Comparison of ENCODE assay signal across 8 mouse cellular contexts in genomic region chr3:90447123-90447494, GRCm38 (mm10). TPM values are rescaled to one million over a fixed set of nuclear protein-coding genes. Genes with fewer than 3 reads are reported as not detected.
DNase-seq lines count a peak whose midpoint lies in the region; ATAC-seq lines count a peak whose summit lies in the region.

No protein-coding gene starts in this region.

- peak overlapping the region; percentile 13; the same call in 1 of the 2 replicates for H3K4me3 ChIP-seq in embryonic facial prominence, embryonic 11.5 days (ENCODE audit: low read depth, low read length)
- no peak overlapping the region; the same call in 1 of the 2 replicates for H3K4me3 ChIP-seq in hindbrain, embryonic 14.5 days (replicated peaks; ENCODE audit: low read length)
- H3K4me3 ChIP-seq in liver, embryonic 13.5 days (replicated peaks), result no peak overlapping the region
- peak overlapping the region; percentile 29; the same call in 1 of the 2 replicates for H3K4me3 ChIP-seq in neural tube, embryonic 13.5 days

- peak overlapping the region; percentile 43 for H3K9ac ChIP-seq in embryonic facial prominence, embryonic 11.5 days (replicated peaks; ENCODE audit: low read length)
- no peak overlapping the region for H3K9ac ChIP-seq in hindbrain, embryonic 14.5 days
- no peak overlapping the region for H3K9ac ChIP-seq in liver, embryonic 13.5 days
- H3K9ac ChIP-seq in neural tube, embryonic 13.5 days, result no peak overlapping the region

- H3K9me3 ChIP-seq in embryonic facial prominence, embryonic 11.5 days (replicated peaks; ENCODE audit: control insufficient read depth, low read length), result no peaks in the 10 kb centered on the region
- no peaks in the 10 kb centered on the region for H3K9me3 ChIP-seq in hindbrain, embryonic 14.5 days (ENCODE audit: control insufficient read depth, low read length)
- no peaks in the 10 kb centered on the region for H3K9me3 ChIP-seq in liver, embryonic 13.5 days (replicated peaks)
- H3K9me3 ChIP-seq in neural tube, embryonic 13.5 days, result no peaks in the 10 kb centered on the region

- WGBS in embryonic facial prominence, embryonic 11.5 days, result 41% methylated on average over 7 of the region's 7 CpGs
- WGBS in hindbrain, embryonic 14.5 days, result 31% methylated on average over 7 of the region's 7 CpGs
- 51% methylated on average over 7 of the region's 7 CpGs for WGBS in liver, embryonic 13.5 days (ENCODE audit: insufficient replicate concordance)
- WGBS in neural tube, embryonic 13.5 days, result 31% methylated on average over 7 of the region's 7 CpGs

- 0 out of 2 replicates have a peak, but pooled peaks have one; percentile 6 for ATAC-seq in embryonic facial prominence, embryonic 11.5 days (replicated peaks; ENCODE audit: insufficient number of reproducible peaks, low FRiP score, low TSS enrichment, low read depth)
- ATAC-seq in hindbrain, embryonic 14.5 days (ENCODE audit: low FRiP score), result 0 out of 2 replicates have a peak, but pooled peaks have one; percentile 3
- ATAC-seq in liver, embryonic 13.5 days (ENCODE audit: low read depth), result no peak; the same call in 1 of the 2 replicates
- ATAC-seq in neural tube, embryonic 13.5 days (ENCODE audit: low read depth), result peak; percentile 41

- peak overlapping the region; percentile 80 for H3K27ac ChIP-seq in embryonic facial prominence, embryonic 11.5 days (replicated peaks; ENCODE audit: low read depth, low read length)
- peak overlapping the region; percentile 69 for H3K27ac ChIP-seq in hindbrain, embryonic 14.5 days
- peak overlapping the region; percentile 72 for H3K27ac ChIP-seq in liver, embryonic 13.5 days
- H3K27ac ChIP-seq in neural tube, embryonic 13.5 days (replicated peaks), result peak overlapping the region; percentile 81

- no peaks in the 10 kb centered on the region; the same call in 1 of the 2 replicates for H3K4me1 ChIP-seq in embryonic facial prominence, embryonic 11.5 days (ENCODE audit: control insufficient read depth, insufficient read depth, low read length)
- H3K4me1 ChIP-seq in hindbrain, embryonic 14.5 days (replicated peaks; ENCODE audit: control insufficient read depth, insufficient read depth, low read length), result peaks cover 14% of the 10 kb centered on the region
- peaks cover 35% of the 10 kb centered on the region for H3K4me1 ChIP-seq in liver, embryonic 13.5 days (replicated peaks)
- peaks cover 21% of the 10 kb centered on the region for H3K4me1 ChIP-seq in neural tube, embryonic 13.5 days (replicated peaks)

- H3K4me2 ChIP-seq in embryonic facial prominence, embryonic 11.5 days (ENCODE audit: low read depth, low read length), result peak overlapping the region; percentile 29
- peak overlapping the region; percentile 49 for H3K4me2 ChIP-seq in hindbrain, embryonic 14.5 days (replicated peaks)
- H3K4me2 ChIP-seq in liver, embryonic 13.5 days, result peak overlapping the region; percentile 67
- peak overlapping the region; percentile 54 for H3K4me2 ChIP-seq in neural tube, embryonic 13.5 days

- peak; percentile 56 for DNase-seq in adrenal gland, adult 8-10 months
- no peak for DNase-seq in adrenal gland, adult 18-20 months (ENCODE audit: low spot score in 2 of 2)
- no peak for DNase-seq in embryonic facial prominence, embryonic 11.5 days (ENCODE audit: low spot score)
- no peak for DNase-seq in hindbrain, embryonic 14.5 days (ENCODE audit: low spot score)
- DNase-seq in liver, embryonic 13.5 days, result no peak
- no peak for DNase-seq in cerebellum, adult 8-10 months
- DNase-seq in left cerebral cortex, adult 18-20 months (ENCODE audit: low spot score in 2 of 2), result no peak

- H3K36me3 ChIP-seq in embryonic facial prominence, embryonic 11.5 days (replicated peaks; ENCODE audit: control insufficient read depth, insufficient read depth, low read depth, low read length), result no peaks in the 10 kb centered on the region
- no peaks in the 10 kb centered on the region for H3K36me3 ChIP-seq in hindbrain, embryonic 14.5 days (replicated peaks; ENCODE audit: control insufficient read depth, insufficient read depth)
- no peaks in the 10 kb centered on the region for H3K36me3 ChIP-seq in liver, embryonic 13.5 days
- no peaks in the 10 kb centered on the region for H3K36me3 ChIP-seq in neural tube, embryonic 13.5 days

- H3K27me3 ChIP-seq in embryonic facial prominence, embryonic 11.5 days (ENCODE audit: control insufficient read depth, insufficient read depth, low read length), result no peaks in the 10 kb centered on the region
- no peaks in the 10 kb centered on the region for H3K27me3 ChIP-seq in hindbrain, embryonic 14.5 days (ENCODE audit: control insufficient read depth, insufficient read depth, low read length)
- no peaks in the 10 kb centered on the region for H3K27me3 ChIP-seq in liver, embryonic 13.5 days
- H3K27me3 ChIP-seq in neural tube, embryonic 13.5 days, result no peaks in the 10 kb centered on the region

RNA-seq across cellular contexts. Expression of gene Ints3, which starts 13.7 kb away (rescaled TPM):
- total RNA-seq in adrenal gland, adult 8-10 months (2022), result 100 to 1,000 TPM; 107 to 119 (median 110) TPM
- total RNA-seq in adrenal gland, adult 18-20 months (2021), result 10 to 100 TPM; 71.1 to 98.9 TPM
- 31.7 and 32.1 TPM in 2 replicates for polyA plus RNA-seq in embryonic facial prominence, embryonic 11.5 days (2014; fragmentation: Nextera tagmentation; extraction: Ambion mirVana)
- 32.2 and 36.0 TPM in 2 replicates for polyA plus RNA-seq in hindbrain, embryonic 14.5 days (2014; fragmentation: Nextera tagmentation; extraction: Ambion mirVana)
- polyA plus RNA-seq in liver, embryonic 13.5 days (2015; fragmentation: Nextera tagmentation; extraction: Ambion mirVana), result 10.0 and 11.7 TPM in 2 replicates
- 29.3 and 30.8 TPM in 2 replicates for polyA plus RNA-seq in neural tube, embryonic 13.5 days (2015; fragmentation: Nextera tagmentation; extraction: Ambion mirVana)
- total RNA-seq in left cerebral cortex, adult 18-20 months (2021), result 10 to 100 TPM; 63.1 to 66.1 TPM

RNA-seq across cellular contexts. Expression of gene Npr1, which starts 18.6 kb away (rescaled TPM):
- 100 to 1,000 TPM; 316 to 460 (median 368) TPM for total RNA-seq in adrenal gland, adult 8-10 months (2022)
- total RNA-seq in adrenal gland, adult 18-20 months (2021), result 100 to 1,000 TPM; 241 to 269 TPM
- polyA plus RNA-seq in embryonic facial prominence, embryonic 11.5 days (2014; fragmentation: Nextera tagmentation; extraction: Ambion mirVana), result 1.7 and 3.0 TPM in 2 replicates
- polyA plus RNA-seq in hindbrain, embryonic 14.5 days (2014; fragmentation: Nextera tagmentation; extraction: Ambion mirVana), result 2.8 and 4.0 TPM in 2 replicates
- 4.0 TPM in 2 replicates for polyA plus RNA-seq in liver, embryonic 13.5 days (2015; fragmentation: Nextera tagmentation; extraction: Ambion mirVana)
- 3.7 and 3.9 TPM in 2 replicates for polyA plus RNA-seq in neural tube, embryonic 13.5 days (2015; fragmentation: Nextera tagmentation; extraction: Ambion mirVana)
- 1 to 10 TPM; 4.6 to 5.0 TPM for total RNA-seq in left cerebral cortex, adult 18-20 months (2021)

RNA-seq across cellular contexts. Expression of gene Ilf2, which starts 28.8 kb away (rescaled TPM):
- total RNA-seq in adrenal gland, adult 8-10 months (2022), result 10 to 100 TPM; 58.9 to 75.2 (median 67.3) TPM
- total RNA-seq in adrenal gland, adult 18-20 months (2021), result 10 to 100 TPM; 49.3 to 53.1 TPM
- polyA plus RNA-seq in embryonic facial prominence, embryonic 11.5 days (2014; fragmentation: Nextera tagmentation; extraction: Ambion mirVana), result 364 and 383 TPM in 2 replicates
- 228 and 235 TPM in 2 replicates for polyA plus RNA-seq in hindbrain, embryonic 14.5 days (2014; fragmentation: Nextera tagmentation; extraction: Ambion mirVana)
- polyA plus RNA-seq in liver, embryonic 13.5 days (2015; fragmentation: Nextera tagmentation; extraction: Ambion mirVana), result 75.0 and 85.0 TPM in 2 replicates
- 280 and 290 TPM in 2 replicates for polyA plus RNA-seq in neural tube, embryonic 13.5 days (2015; fragmentation: Nextera tagmentation; extraction: Ambion mirVana)
- total RNA-seq in left cerebral cortex, adult 18-20 months (2021), result 10 to 100 TPM; 90.2 to 94.9 TPM

RNA-seq across cellular contexts. Expression of gene Snapin, which starts 43.7 kb away (rescaled TPM):
- 100 to 1,000 TPM in 1 of 4 experiments, 10 to 100 TPM in 3; 73.3 to 105 (median 83.4) TPM for total RNA-seq in adrenal gland, adult 8-10 months (2022)
- 10 to 100 TPM; 57.3 to 59.8 TPM for total RNA-seq in adrenal gland, adult 18-20 months (2021)
- polyA plus RNA-seq in embryonic facial prominence, embryonic 11.5 days (2014; fragmentation: Nextera tagmentation; extraction: Ambion mirVana), result 63.3 and 65.8 TPM in 2 replicates
- polyA plus RNA-seq in hindbrain, embryonic 14.5 days (2014; fragmentation: Nextera tagmentation; extraction: Ambion mirVana), result 86.8 and 94.0 TPM in 2 replicates
- polyA plus RNA-seq in liver, embryonic 13.5 days (2015; fragmentation: Nextera tagmentation; extraction: Ambion mirVana), result 21.2 and 22.9 TPM in 2 replicates
- polyA plus RNA-seq in neural tube, embryonic 13.5 days (2015; fragmentation: Nextera tagmentation; extraction: Ambion mirVana), result 98.2 and 103 TPM in 2 replicates
- 10 to 100 TPM; 55.5 to 57.0 TPM for total RNA-seq in left cerebral cortex, adult 18-20 months (2021)

RNA-seq across cellular contexts. Expression of gene Slc27a3, which starts 57.4 kb away (rescaled TPM):
- total RNA-seq in adrenal gland, adult 8-10 months (2022), result 100 to 1,000 TPM; 132 to 297 (median 196) TPM
- 100 to 1,000 TPM; 102 to 110 TPM for total RNA-seq in adrenal gland, adult 18-20 months (2021)
- 15.3 and 16.8 TPM in 2 replicates for polyA plus RNA-seq in embryonic facial prominence, embryonic 11.5 days (2014; fragmentation: Nextera tagmentation; extraction: Ambion mirVana)
- 24.1 and 24.8 TPM in 2 replicates for polyA plus RNA-seq in hindbrain, embryonic 14.5 days (2014; fragmentation: Nextera tagmentation; extraction: Ambion mirVana)
- 1.5 and 1.6 TPM in 2 replicates for polyA plus RNA-seq in liver, embryonic 13.5 days (2015; fragmentation: Nextera tagmentation; extraction: Ambion mirVana)
- 22.9 and 24.1 TPM in 2 replicates for polyA plus RNA-seq in neural tube, embryonic 13.5 days (2015; fragmentation: Nextera tagmentation; extraction: Ambion mirVana)
- total RNA-seq in left cerebral cortex, adult 18-20 months (2021), result 1 to 10 TPM; 5.9 to 9.3 TPM

Comparison
In these comparisons a context has a peak if more than half of its experiments do, and no peak if none do; other contexts are left out.
1. H3K4me3 ChIP-seq: peak in embryonic facial prominence, embryonic 11.5 days (single experiment) and neural tube, embryonic 13.5 days (single experiment); none in hindbrain, embryonic 14.5 days (single experiment) and liver, embryonic 13.5 days (single experiment).
2. Peak in every context shown above with its lines, with median percentiles within 50 percentile points of each other: H3K27ac ChIP-seq and H3K4me2 ChIP-seq.